Mouse (Mus musculus): ENCODE measurements around the gene Lrsam1. TPM values are rescaled to one million over a fixed set of nuclear protein-coding genes. Genes with fewer than 3 reads are reported as not detected.

Lrsam1 gene
- polyA plus RNA-seq, 1 experiment from 2014 or later, result 16.6 TPM

DNA sequence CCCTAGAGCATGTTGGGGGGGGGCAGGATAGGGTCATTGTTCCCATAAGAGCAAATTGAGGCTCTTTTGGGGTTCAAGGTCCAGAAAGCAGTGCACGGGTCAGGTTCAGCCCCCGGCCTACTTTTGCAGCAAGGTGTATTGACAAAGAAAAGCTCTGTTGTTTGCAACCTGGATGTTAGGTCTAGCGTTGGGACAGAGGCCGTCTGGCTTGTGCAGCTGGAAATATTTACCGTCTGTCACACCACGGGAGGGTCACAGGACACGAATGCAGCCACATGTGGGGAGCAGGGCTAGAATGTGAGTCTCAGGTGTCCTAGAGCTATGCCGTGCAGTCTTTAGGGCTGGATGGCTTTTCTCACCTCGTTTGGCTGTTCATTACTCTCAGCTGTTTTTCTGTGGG, 43.0 kb downstream of the Lrsam1 start:
- Histone ChIP-seq H3K4me3 (replicated peaks) (no peak overlapping the region), H3K36me3 (replicated peaks) (peaks cover 39% of the 10 kb centered on the region), H3K9ac (no peak overlapping the region), H3K4me1 (no peaks in the 10 kb centered on the region), H3K9me3 (no peaks in the 10 kb centered on the region), H3K27ac (0 out of 2 replicates have a peak overlapping the region, but pooled peaks have one; percentile 15), H3K27me3 (no peaks in the 10 kb centered on the region), H3K4me2 (no peak overlapping the region)
- WGBS, result 84% methylated on average over 9 of the region's 9 CpGs
- ATAC-seq (ENCODE audit: low FRiP score), result no peak

DNA sequence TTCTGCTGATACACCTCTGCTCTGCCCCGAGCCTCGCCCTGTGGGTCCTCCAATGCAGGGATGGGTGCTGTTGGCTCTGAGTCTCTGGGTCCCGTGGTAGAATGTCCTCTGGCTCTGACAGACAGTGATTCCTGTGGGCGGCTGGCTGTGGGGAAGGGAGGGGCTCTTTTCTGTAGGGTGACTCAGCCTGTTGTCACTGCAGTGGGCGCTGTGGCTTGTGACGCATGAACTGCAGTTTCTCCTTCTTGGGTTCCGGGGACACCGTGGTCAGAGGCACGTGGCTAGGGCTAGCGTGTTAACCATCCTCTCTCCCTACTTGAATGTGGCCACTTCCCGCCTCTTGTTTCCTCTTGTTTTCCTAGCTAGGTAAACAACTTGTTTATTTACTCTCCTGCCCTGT, 43.9 kb downstream of the Lrsam1 start:
- Histone ChIP-seq H3K4me1 (no peaks in the 10 kb centered on the region), H3K4me2 (no peak overlapping the region), H3K27me3 (no peaks in the 10 kb centered on the region), H3K9me3 (no peaks in the 10 kb centered on the region), H3K4me3 (replicated peaks) (no peak overlapping the region), H3K27ac (no peak overlapping the region), H3K9ac (no peak overlapping the region), H3K36me3 (replicated peaks) (peaks cover 33% of the 10 kb centered on the region)
- WGBS, result 85% methylated on average over 11 of the region's 11 CpGs
- no peak for ATAC-seq (ENCODE audit: low FRiP score)

DNA sequence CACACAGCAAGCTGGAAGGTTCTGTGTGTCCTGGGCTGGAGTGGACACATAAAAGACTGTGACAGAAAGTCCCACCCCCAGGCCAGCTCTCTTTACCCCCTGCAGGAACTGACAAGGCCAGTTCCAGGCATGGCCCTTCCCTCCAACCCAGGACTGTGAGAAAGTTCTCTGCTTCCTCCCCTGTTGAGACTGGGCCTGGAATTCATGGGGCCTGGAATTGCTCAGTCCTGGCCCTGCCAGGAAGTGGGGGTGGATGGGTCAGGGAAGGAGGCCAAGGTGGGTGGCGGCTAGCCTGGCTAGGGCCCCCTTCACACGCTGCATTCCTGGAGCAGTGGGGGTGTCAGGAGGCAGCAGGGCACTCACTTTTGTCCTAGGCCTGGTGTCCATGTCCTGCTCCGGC, 46.5 kb downstream of the Lrsam1 start:
- Histone ChIP-seq H3K4me3 (replicated peaks) (no peak overlapping the region), H3K9ac (0 out of 2 replicates have a peak overlapping the region, but pooled peaks have one; percentile 18), H3K27me3 (peaks cover 19% of the 10 kb centered on the region), H3K27ac (no peak overlapping the region), H3K36me3 (replicated peaks) (peaks cover 25% of the 10 kb centered on the region), H3K9me3 (no peaks in the 10 kb centered on the region), H3K4me1 (no peaks in the 10 kb centered on the region), H3K4me2 (no peak overlapping the region)
- no peak for ATAC-seq (ENCODE audit: low FRiP score)
- WGBS, result 49% methylated on average over 3 of the region's 3 CpGs

DNA sequence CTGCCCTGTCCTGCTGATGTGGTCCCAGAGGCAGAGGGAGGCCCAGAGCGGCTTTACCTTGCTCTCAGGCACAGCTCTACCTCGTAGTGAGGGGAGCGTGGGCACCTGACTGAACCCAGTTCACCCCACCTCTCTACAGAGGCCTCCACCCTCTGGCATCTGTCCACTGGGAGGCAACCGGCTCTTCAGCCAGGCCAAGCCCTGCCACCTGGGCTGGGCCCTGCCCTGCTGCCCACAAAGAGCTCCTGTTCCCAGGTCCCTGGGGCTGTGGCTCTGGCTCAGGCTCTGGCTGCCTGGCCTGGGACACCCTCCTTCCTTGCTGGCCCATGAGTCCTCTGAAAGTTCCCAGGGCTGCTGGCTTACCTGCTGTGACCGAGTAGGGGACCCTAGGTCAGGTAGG, 47.1 kb downstream of the Lrsam1 start:
- no peaks in the 10 kb centered on the region for H3K4me1 ChIP-seq
- WGBS, result 74% methylated on average over 5 of the region's 5 CpGs
- H3K4me2 ChIP-seq, result no peak overlapping the region
- no peak overlapping the region for H3K4me3 ChIP-seq (replicated peaks)
- H3K27ac ChIP-seq, result no peak overlapping the region; the same call in 1 of the 2 replicates
- H3K9ac ChIP-seq, result no peak overlapping the region
- H3K36me3 ChIP-seq (replicated peaks), result peaks cover 20% of the 10 kb centered on the region
- no peak for ATAC-seq (ENCODE audit: low FRiP score)
- peaks cover 25% of the 10 kb centered on the region for H3K27me3 ChIP-seq
- H3K9me3 ChIP-seq, result no peaks in the 10 kb centered on the region

DNA sequence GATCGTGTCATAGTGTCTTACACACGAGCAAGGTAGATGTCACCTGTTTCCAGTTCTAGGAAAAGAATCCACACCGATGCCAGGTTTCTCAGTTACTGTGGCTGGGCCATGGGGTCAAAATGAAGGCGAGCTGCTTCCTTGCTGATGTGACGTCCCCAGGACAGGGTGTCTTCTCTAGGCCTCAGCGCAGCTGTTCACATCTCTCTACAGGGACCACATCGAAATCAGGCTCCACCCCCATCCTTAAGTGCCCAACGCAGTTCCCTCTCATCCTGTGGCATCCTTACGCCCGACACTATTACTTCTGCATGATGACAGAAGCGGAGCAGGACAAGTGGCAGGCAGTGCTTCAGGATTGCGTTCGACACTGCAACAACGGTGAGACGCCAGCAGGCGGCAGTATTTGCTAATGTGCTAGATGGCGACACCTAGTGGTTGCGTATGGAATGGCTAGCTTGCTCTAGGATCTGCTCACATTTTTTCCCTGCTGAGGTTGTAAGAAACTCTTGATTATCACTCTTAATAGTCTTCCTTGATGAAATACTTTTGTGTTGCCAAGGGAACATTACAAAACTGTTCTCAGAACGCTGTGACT, 49.1 kb downstream of the Lrsam1 start:
- Histone ChIP-seq H3K36me3 (replicated peaks) (peaks cover 14% of the 10 kb centered on the region), H3K4me3 (replicated peaks) (no peak overlapping the region), H3K4me2 (no peak overlapping the region), H3K4me1 (peaks cover 20% of the 10 kb centered on the region), H3K27me3 (peaks cover 30% of the 10 kb centered on the region), H3K9me3 (no peaks in the 10 kb centered on the region), H3K27ac (no peak overlapping the region), H3K9ac (no peak overlapping the region)
- WGBS, result 29% methylated on average over 19 of the region's 19 CpGs
- 0 out of 2 replicates have a peak, but pooled peaks have one; percentile 25 for ATAC-seq (ENCODE audit: low FRiP score)

DNA sequence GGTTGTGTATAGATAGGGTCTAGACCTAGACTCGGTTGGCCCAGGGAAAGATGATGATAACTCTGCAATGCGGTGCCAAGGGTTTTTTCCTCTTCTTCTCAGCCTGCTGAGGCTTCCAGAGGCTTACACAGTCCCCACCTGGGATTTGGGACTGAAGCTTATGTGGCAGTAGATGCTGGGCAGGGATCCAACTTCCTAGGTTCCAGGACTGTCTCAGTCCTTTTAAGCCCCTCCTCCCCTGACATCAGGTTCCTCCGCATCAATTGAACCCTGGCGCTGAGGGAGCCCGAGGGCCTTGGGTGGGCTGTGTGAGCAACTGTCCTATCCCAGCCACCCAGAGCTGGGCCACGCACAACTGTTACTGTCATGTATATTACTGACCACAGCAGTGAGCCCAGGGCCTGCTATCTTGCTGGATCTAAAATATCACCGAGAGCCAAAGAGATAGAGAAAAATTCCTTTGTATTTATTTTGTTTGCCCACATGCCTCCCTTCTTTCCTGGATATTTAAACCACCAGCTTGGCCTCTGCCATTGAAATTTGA, 49.7 kb downstream of the Lrsam1 start:
- no peak overlapping the region for H3K9ac ChIP-seq
- H3K9me3 ChIP-seq, result no peaks in the 10 kb centered on the region
- ATAC-seq (ENCODE audit: low FRiP score), result no peak
- peaks cover 30% of the 10 kb centered on the region for H3K27me3 ChIP-seq
- peaks cover 14% of the 10 kb centered on the region for H3K36me3 ChIP-seq (replicated peaks)
- WGBS, result 86% methylated on average over 7 of the region's 7 CpGs
- H3K27ac ChIP-seq, result no peak overlapping the region
- peaks cover 26% of the 10 kb centered on the region for H3K4me1 ChIP-seq
- H3K4me2 ChIP-seq, result no peak overlapping the region
- no peak overlapping the region for H3K4me3 ChIP-seq (replicated peaks)

DNA sequence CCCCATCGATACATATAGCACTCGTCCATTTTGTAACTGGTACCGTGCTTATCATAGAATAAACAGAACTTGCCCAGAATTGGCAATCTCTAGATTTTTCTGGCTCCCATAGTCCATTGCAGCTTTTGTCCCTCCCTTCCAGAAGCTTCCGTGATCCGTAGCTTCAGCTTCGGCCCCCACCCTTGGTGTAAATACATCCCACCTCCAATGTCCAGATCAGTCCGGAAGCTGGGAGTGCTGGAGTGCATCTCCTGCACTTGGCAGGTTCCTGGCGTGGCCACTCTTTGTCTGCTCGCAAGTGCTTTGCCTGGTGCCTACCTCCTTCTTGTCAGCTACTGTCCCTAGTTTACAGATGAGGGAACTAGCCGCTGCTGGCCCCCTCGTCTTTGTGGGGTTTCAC, 52.6 kb downstream of the Lrsam1 start:
- H3K36me3 ChIP-seq (replicated peaks), result peaks cover 7% of the 10 kb centered on the region; the same call in 1 of the 2 replicates
- peak overlapping the region; percentile 29; the same call in 1 of the 2 replicates for H3K9ac ChIP-seq
- ATAC-seq (ENCODE audit: low FRiP score), result no peak
- H3K4me3 ChIP-seq (replicated peaks), result no peak overlapping the region
- peak overlapping the region; percentile 79 for H3K27ac ChIP-seq
- WGBS, result 27% methylated on average over 11 of the region's 11 CpGs
- H3K27me3 ChIP-seq, result peaks cover 47% of the 10 kb centered on the region
- peak overlapping the region; percentile 11; the same call in 1 of the 2 replicates for H3K4me2 ChIP-seq
- no peaks in the 10 kb centered on the region for H3K9me3 ChIP-seq
- peaks cover 33% of the 10 kb centered on the region for H3K4me1 ChIP-seq

DNA sequence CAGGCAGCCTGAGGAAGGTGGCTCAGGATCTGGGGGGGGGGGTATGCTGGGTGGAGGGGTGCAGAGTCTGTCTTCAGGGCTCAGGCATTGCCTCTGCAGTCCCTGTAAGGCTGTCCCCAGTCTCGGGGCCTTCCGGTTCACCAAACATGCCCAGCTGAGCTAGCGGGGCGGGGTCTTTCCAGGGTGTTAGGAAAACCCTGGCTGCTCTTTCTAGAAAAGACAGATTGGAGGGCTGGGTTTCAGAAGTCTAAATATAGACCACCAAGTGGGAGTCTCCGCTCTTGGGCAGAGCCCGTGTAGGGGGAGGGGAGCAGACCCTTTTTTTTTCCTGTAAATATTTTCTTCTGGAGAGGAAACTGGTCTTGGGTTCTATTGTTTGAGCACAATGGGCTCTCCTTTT, 53.1 kb downstream of the Lrsam1 start:
- no peak overlapping the region for H3K4me3 ChIP-seq (replicated peaks)
- 3% methylated on average over 6 of the region's 6 CpGs for WGBS
- H3K4me1 ChIP-seq, result peaks cover 33% of the 10 kb centered on the region
- no peaks in the 10 kb centered on the region for H3K9me3 ChIP-seq
- H3K36me3 ChIP-seq (replicated peaks), result peaks cover 7% of the 10 kb centered on the region; the same call in 1 of the 2 replicates
- H3K27me3 ChIP-seq, result peaks cover 47% of the 10 kb centered on the region
- ATAC-seq (ENCODE audit: low FRiP score), result peak; percentile 45
- peak overlapping the region; percentile 11; the same call in 1 of the 2 replicates for H3K4me2 ChIP-seq
- peak overlapping the region; percentile 29; the same call in 1 of the 2 replicates for H3K9ac ChIP-seq
- peak overlapping the region; percentile 79 for H3K27ac ChIP-seq

DNA sequence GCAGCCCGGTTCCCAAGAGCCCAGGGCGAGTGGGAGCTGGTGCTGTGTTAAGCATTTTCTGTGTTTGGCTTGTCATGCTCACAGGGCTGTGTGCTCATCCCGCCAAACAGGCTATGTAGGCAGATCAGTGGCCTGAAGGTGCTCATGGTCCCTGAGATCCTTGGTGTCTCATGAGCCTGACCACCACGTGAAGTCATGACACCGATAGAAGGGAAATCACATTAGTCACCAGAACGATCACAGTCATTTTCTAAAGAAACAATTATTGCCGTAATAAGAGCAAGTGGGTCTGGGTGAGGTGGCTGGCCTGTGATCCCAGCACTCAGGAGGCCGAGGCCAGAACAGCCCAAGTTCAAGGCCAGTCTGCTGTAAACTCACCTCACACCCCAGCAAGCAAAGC, 54.0 kb downstream of the Lrsam1 start:
- H3K9me3 ChIP-seq, result no peaks in the 10 kb centered on the region
- 58% methylated on average over 8 of the region's 8 CpGs for WGBS
- no peak overlapping the region for H3K4me2 ChIP-seq
- H3K27ac ChIP-seq, result peak overlapping the region; percentile 79; the same call in 1 of the 2 replicates
- no peak overlapping the region for H3K4me3 ChIP-seq (replicated peaks)
- peaks cover 47% of the 10 kb centered on the region for H3K27me3 ChIP-seq
- 0 out of 2 replicates have a peak, but pooled peaks cover 4% of the 10 kb centered on the region for H3K36me3 ChIP-seq (replicated peaks)
- H3K4me1 ChIP-seq, result peaks cover 33% of the 10 kb centered on the region
- H3K9ac ChIP-seq, result no peak overlapping the region
- no peak for ATAC-seq (ENCODE audit: low FRiP score)

DNA sequence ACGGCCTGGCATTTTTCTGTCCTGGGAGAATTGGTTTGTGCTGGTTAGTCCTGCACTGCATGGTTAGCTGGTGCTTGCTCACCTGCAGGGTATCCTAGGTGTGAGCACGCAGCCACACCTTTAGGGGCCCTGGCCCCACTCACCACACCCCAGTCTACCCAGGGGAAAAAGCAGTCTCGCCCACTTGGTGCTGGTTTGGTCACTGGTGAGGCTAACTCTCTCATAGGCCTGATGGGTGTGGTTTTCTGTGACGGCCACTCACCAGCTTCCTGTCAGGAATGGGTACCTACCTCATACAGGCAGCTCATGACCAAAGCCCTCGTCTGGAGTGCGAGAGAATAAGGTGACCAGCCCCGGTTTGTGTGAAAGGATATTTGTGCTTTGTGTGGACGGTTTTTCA, 56.1 kb downstream of the Lrsam1 start:
- no peak overlapping the region for H3K4me2 ChIP-seq
- no peak overlapping the region; the same call in 1 of the 2 replicates for H3K27ac ChIP-seq
- 88% methylated on average over 8 of the region's 8 CpGs for WGBS
- no peak for ATAC-seq (ENCODE audit: low FRiP score)
- peaks cover 32% of the 10 kb centered on the region for H3K27me3 ChIP-seq
- no peaks in the 10 kb centered on the region for H3K9me3 ChIP-seq
- H3K36me3 ChIP-seq (replicated peaks), result no peaks in the 10 kb centered on the region
- no peak overlapping the region for H3K4me3 ChIP-seq (replicated peaks)
- H3K4me1 ChIP-seq, result peaks cover 33% of the 10 kb centered on the region
- no peak overlapping the region for H3K9ac ChIP-seq

DNA sequence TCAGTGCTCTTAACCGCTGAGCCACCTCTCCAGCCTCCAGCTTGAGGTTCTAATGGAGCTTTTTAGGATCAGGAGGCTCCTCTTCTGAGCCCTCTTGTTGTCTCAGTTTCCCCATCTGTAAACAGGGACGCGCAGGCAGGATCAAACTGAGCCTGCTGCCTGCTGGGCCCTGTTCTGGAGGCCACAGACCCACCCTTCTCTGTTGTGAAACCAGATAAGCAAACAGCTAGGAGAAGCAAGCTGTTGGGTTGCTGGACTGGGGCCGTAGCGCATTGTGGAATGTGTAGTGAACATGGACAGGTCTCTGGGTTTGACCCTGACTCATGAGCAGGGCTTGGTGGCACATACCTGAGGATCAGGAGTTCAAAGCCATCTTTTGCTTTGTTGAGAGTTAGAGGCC, 56.8 kb downstream of the Lrsam1 start:
- H3K9me3 ChIP-seq, result no peaks in the 10 kb centered on the region
- 92% methylated on average over 5 of the region's 5 CpGs for WGBS
- H3K27ac ChIP-seq, result no peak overlapping the region
- H3K4me3 ChIP-seq (replicated peaks), result no peak overlapping the region
- no peak overlapping the region for H3K9ac ChIP-seq
- peaks cover 33% of the 10 kb centered on the region for H3K4me1 ChIP-seq
- no peaks in the 10 kb centered on the region for H3K36me3 ChIP-seq (replicated peaks)
- ATAC-seq (ENCODE audit: low FRiP score), result no peak
- peaks cover 25% of the 10 kb centered on the region for H3K27me3 ChIP-seq
- H3K4me2 ChIP-seq, result no peak overlapping the region

DNA sequence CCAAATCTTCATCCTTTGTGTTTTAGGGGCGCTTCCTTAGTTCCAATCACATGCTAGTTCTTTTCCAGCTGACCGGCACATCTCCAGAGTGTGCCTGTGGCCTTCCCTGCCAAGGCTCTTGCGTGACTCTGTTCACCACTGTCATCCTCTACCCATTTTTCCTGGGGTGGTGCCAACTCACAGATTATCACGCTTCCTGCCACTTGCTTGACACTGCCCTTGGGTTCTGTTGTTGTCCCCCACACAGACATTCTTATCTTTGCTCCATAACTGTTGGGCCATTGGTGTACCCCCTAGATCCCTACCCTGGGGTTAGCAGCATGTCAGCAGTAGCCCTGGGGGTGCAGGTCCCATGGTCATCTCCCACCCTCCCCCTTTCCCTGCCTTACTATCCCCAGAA, 57.9 kb downstream of the Lrsam1 start:
- Histone ChIP-seq H3K9me3 (no peaks in the 10 kb centered on the region), H3K4me2 (no peak overlapping the region), H3K27ac (no peak overlapping the region), H3K4me3 (replicated peaks) (no peak overlapping the region), H3K36me3 (replicated peaks) (no peaks in the 10 kb centered on the region), H3K4me1 (peaks cover 25% of the 10 kb centered on the region), H3K27me3 (peaks cover 17% of the 10 kb centered on the region), H3K9ac (no peak overlapping the region)
- 92% methylated on average over 4 of the region's 4 CpGs for WGBS
- ATAC-seq (ENCODE audit: low FRiP score), result no peak

DNA sequence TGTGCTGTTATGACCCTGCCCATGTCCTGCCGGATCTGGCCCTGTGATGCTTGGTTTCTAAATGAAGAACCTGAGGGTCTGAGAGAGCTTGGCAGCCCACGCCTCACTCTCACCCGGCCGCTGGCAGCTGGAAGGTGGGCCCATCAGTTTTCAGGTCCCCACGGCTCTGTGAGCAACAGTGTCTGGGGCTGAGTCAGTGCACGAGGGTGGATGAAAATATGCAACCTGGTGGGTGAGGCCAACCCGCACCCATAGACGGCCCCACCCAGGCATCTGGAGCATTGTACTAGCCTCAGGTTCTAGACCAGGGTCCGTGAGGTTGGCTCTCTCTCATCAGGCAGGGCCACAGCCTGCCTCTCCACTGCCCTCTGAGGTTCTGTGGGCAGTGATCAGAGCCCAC, 59.3 kb downstream of the Lrsam1 start:
- H3K9me3 ChIP-seq, result no peaks in the 10 kb centered on the region
- H3K4me3 ChIP-seq (replicated peaks), result no peak overlapping the region
- no peak overlapping the region for H3K9ac ChIP-seq
- H3K4me1 ChIP-seq, result peaks cover 16% of the 10 kb centered on the region
- 90% methylated on average over 9 of the region's 9 CpGs for WGBS
- no peak overlapping the region for H3K4me2 ChIP-seq
- no peak overlapping the region for H3K27ac ChIP-seq
- ATAC-seq (ENCODE audit: low FRiP score), result no peak
- H3K36me3 ChIP-seq (replicated peaks), result no peaks in the 10 kb centered on the region
- peaks cover 17% of the 10 kb centered on the region for H3K27me3 ChIP-seq

Measured in forebrain, embryonic 12.5 days (tissue).